Mouse (Mus musculus): ENCODE data around the gene S100a7a.

DNA sequence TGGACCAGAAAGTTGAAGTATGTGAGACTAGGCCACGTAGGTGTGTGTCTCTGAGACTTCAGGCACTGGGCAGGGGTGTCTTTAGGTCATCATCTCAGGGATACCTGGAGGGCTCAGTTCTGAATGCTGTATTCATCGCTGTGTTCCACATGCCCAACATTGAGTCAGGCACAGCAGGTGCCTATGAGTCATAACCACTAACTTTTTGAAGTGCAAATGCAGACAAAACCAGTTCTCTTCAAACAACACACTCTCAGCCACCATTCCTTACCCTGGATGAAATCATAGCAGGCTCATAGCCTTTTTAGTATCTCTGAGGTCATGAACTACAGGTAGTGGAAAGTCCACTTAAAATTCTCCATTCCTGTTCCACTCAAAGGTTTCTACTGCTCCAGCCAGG lies 24.5 kb upstream of the S100a7a start:
- TF ChIP-seq POLR2A (IDR thresholded peaks at IDR 0.05; ENCODE audit: insufficient read length, low read depth), result no peak
- no peak for TF ChIP-seq POLR2AphosphoS2 (IDR thresholded peaks at IDR 0.05; ENCODE audit: insufficient read length, low read depth)
- no peak for TF ChIP-seq TCF3 (IDR thresholded peaks at IDR 0.05; ENCODE audit: insufficient read length, low read depth)
- TF ChIP-seq MAX (IDR thresholded peaks at IDR 0.05; ENCODE audit: low read depth), result no peak
- no peak for TF ChIP-seq USF1 (IDR thresholded peaks at IDR 0.05; ENCODE audit: low read depth)
- no peak for TF ChIP-seq MYOD1 (IDR thresholded peaks at IDR 0.05; ENCODE audit: control insufficient read depth in 1 of 3, insufficient read length in 2 of 3, low read depth in 2 of 3)
- TF ChIP-seq SRF (IDR thresholded peaks at IDR 0.05; ENCODE audit: control insufficient read depth, insufficient read length, low read depth), result no peak
- TF ChIP-seq REST (IDR thresholded peaks at IDR 0.05; ENCODE audit: insufficient read depth, insufficient read length), result no peak
- no peak for TF ChIP-seq CEBPB (IDR thresholded peaks at IDR 0.05; ENCODE audit: insufficient read depth, poor library complexity, severe bottlenecking)
- no peak for TF ChIP-seq MYOG (IDR thresholded peaks at IDR 0.05; ENCODE audit: control insufficient read depth in 1 of 3, insufficient read depth in 1 of 3, insufficient read length in 2 of 3, low read depth in 2 of 3)
- TF ChIP-seq E2F4 (IDR thresholded peaks at IDR 0.05; ENCODE audit: insufficient read depth), result no peak
- no peak for TF ChIP-seq TCF12 (IDR thresholded peaks at IDR 0.05; ENCODE audit: insufficient read depth, poor library complexity, severe bottlenecking)
